Comparison of ENCODE assay signal across 24 mouse cellular contexts in the genomic region with DNA sequence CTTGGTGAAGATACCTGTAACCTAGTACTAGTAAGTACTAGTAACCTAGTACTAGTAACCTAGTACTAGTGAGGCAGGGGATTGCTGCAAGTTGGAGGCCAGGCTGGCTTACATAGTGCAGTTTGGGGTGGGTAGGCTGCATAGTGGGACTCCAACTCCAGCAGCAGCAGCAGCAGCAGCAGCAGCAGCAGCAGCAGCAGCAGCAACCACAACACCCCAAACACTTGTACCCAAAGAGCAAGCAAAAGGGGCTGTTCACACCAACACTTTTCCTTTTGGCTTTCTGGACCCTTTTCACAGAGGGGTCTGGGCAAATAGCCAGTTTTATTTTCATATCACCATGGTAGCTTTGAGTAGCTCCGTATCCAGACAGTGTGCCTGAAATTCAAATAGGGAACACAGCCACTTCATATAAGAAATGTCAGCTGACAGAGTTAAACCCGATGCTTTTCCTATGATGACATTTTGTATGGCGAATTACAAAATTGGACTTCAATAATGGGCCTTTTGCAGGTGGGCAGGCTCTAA. TPM values are rescaled to one million over a fixed set of nuclear protein-coding genes. Genes with fewer than 3 reads are reported as not detected.
DNase-seq lines count a peak whose midpoint lies in the region; ATAC-seq and TF ChIP-seq lines count a peak whose summit lies in the region.
"Had no signal": no experiment of that assay in that cellular context is flagged by ENCODE, and none has a peak within 500 bp of the region (broad histone marks: within the 10 kb centered on the region; RNA-seq: fewer than 3 reads in every experiment).

No protein-coding gene starts in this region.

- WGBS in lung, embryonic 14.5 days: 42% methylated on average over 3 of the region's 3 CpGs
- 32% methylated on average over 3 of the region's 3 CpGs for WGBS in forebrain, postnatal 0 days

- peak; percentile 59 for DNase-seq in heart, adult 11 months
- no peak for DNase-seq in heart, adult 8-10 months (ENCODE audit: low spot score)
- DNase-seq in lung, embryonic 14.5 days: peak; percentile 69
- DNase-seq in lung, postnatal 36 days: no peak
- peak; percentile 20 for DNase-seq in brain, embryonic 18.5 days (ENCODE audit: low read depth, low spot score)
- peak; percentile 29 for DNase-seq in forebrain, postnatal 0 days
- DNase-seq in urinary bladder, postnatal 10 days (ENCODE audit: low spot score): no peak
- DNase-seq: adrenal gland, adult 2 months; adrenal gland, postnatal 25 days; cerebellum, adult 11 months; cerebellum, adult 8-10 months; cerebellum, postnatal 14 days; embryo, embryonic 11 days; gastrocnemius, adult 2 months; gastrocnemius, postnatal 25 days; heart, postnatal 10 days; heart, postnatal 4 days; kidney, adult 18-20 months had no signal

- no peak overlapping the region for H3K9ac ChIP-seq in lung, embryonic 14.5 days
- no peak overlapping the region for H3K9ac ChIP-seq in forebrain, postnatal 0 days
- H3K9ac ChIP-seq: embryonic facial prominence, embryonic 15.5 days; intestine, embryonic 15.5 days had no signal

- no peaks in the 10 kb centered on the region for H3K9me3 ChIP-seq in lung, embryonic 14.5 days (ENCODE audit: low read depth, low read length)
- H3K9me3 ChIP-seq in forebrain, postnatal 0 days (ENCODE audit: low read length): no peaks in the 10 kb centered on the region
- H3K9me3 ChIP-seq: embryonic facial prominence, embryonic 15.5 days; heart, embryonic 10.5 days; intestine, embryonic 15.5 days had no signal

- H3K27ac ChIP-seq in lung, embryonic 14.5 days (ENCODE audit: low read depth): no peak overlapping the region
- no peak overlapping the region for H3K27ac ChIP-seq in forebrain, postnatal 0 days (ENCODE audit: low read depth, low read length)
- H3K27ac ChIP-seq: embryonic facial prominence, embryonic 15.5 days; gastrocnemius, adult 2 months; heart, embryonic 10.5 days; intestine, embryonic 15.5 days had no signal

- no peaks in the 10 kb centered on the region for H3K27me3 ChIP-seq in lung, embryonic 14.5 days (ENCODE audit: insufficient read depth, low read length)
- no peaks in the 10 kb centered on the region for H3K27me3 ChIP-seq in forebrain, postnatal 0 days (ENCODE audit: insufficient read depth, low read length)
- H3K27me3 ChIP-seq: embryonic facial prominence, embryonic 15.5 days; intestine, embryonic 15.5 days had no signal

- ATAC-seq in lung, embryonic 14.5 days (ENCODE audit: insufficient read depth): no peak; the same call in 1 of the 2 replicates
- ATAC-seq in forebrain, postnatal 0 days: peak; percentile 69
- ATAC-seq: intestine, embryonic 15.5 days had no signal

- H3K4me2 ChIP-seq in lung, embryonic 14.5 days: no peak overlapping the region
- H3K4me2 ChIP-seq in forebrain, postnatal 0 days (ENCODE audit: low read depth): no peak overlapping the region
- H3K4me2 ChIP-seq: embryonic facial prominence, embryonic 15.5 days; intestine, embryonic 15.5 days had no signal

- no peak for TF ChIP-seq CTCF in lung, embryonic 14.5 days (IDR thresholded peaks at IDR 0.05; ENCODE audit: low read depth)
- TF ChIP-seq CTCF in forebrain, postnatal 0 days (IDR thresholded peaks at IDR 0.05; ENCODE audit: low read depth): no peak

- H3K36me3 ChIP-seq in lung, embryonic 14.5 days (ENCODE audit: insufficient read depth): no peaks in the 10 kb centered on the region
- H3K36me3 ChIP-seq in forebrain, postnatal 0 days (ENCODE audit: insufficient read depth): no peaks in the 10 kb centered on the region
- H3K36me3 ChIP-seq: embryonic facial prominence, embryonic 15.5 days; heart, embryonic 10.5 days; intestine, embryonic 15.5 days had no signal

- no peak overlapping the region for H3K4me3 ChIP-seq in lung, embryonic 14.5 days (ENCODE audit: low read depth, low read length)
- H3K4me3 ChIP-seq in forebrain, postnatal 0 days (ENCODE audit: low read depth, low read length): no peak overlapping the region
- H3K4me3 ChIP-seq: embryonic facial prominence, embryonic 15.5 days; erythroblast, embryonic 14.5 days; gastrocnemius, adult 2 months; heart, embryonic 10.5 days; intestine, embryonic 15.5 days had no signal

- no peaks in the 10 kb centered on the region for H3K4me1 ChIP-seq in lung, embryonic 14.5 days (ENCODE audit: insufficient read depth)
- H3K4me1 ChIP-seq in forebrain, postnatal 0 days (ENCODE audit: insufficient read depth): no peaks in the 10 kb centered on the region
- H3K4me1 ChIP-seq: embryonic facial prominence, embryonic 15.5 days; heart, embryonic 10.5 days; intestine, embryonic 15.5 days had no signal

RNA-seq across cellular contexts. Expression of a gene that starts 22.7 kb away (rescaled TPM):
- total RNA-seq in heart, adult 8-10 months (2022): under 1 TPM in 3 of 4 experiments, not detected in 1; 0.08 to 0.22 (median 0.09) TPM
- polyA plus RNA-seq in lung, embryonic 14.5 days (2014; fragmentation: Nextera tagmentation; extraction: Ambion mirVana): 0.07 and 0.13 TPM in 2 replicates
- total RNA-seq in forebrain, postnatal 0 days (2014; rRNA removed): 12.7 and 20.3 TPM in 2 replicates
- 3.2 and 5.7 TPM in 2 replicates for polyA plus RNA-seq in forebrain, postnatal 0 days (2015; fragmentation: Nextera tagmentation; extraction: Ambion mirVana)
- total RNA-seq: common myeloid progenitor, adult 5-6 weeks; granulocyte monocyte progenitor cell, adult 5-6 weeks had no signal
- polyA plus RNA-seq: erythroblast, embryonic 14.5 days had no signal

Comparison
In these comparisons a context has a peak if more than half of its experiments do, and no peak if none do; other contexts are left out.
1. DNase-seq: peak in heart, adult 11 months (single experiment), lung, embryonic 14.5 days (single experiment), brain, embryonic 18.5 days (single experiment) and forebrain, postnatal 0 days (single experiment); none in heart, adult 8-10 months (single experiment), lung, postnatal 36 days (single experiment) and urinary bladder, postnatal 10 days (single experiment).
2. RNA of a gene that starts 22.7 kb away (total RNA-seq): 12.7 to 20.3 TPM in forebrain, postnatal 0 days; 0.08 to 0.22 TPM in heart, adult 8-10 months; every median in the first group is over 10 times any median in the second.